Mouse (Mus musculus) gonadal fat pad, adult 2 months (tissue): ENCODE data around the gene H2afj. TPM values are rescaled to one million over a fixed set of nuclear protein-coding genes. Genes with fewer than 3 reads are reported as not detected.

Source experiments
- DNase-seq: peaks from one replicate; pipeline ENCODE4 v3.0.0-alpha.2; 2012; ENCODE audit warnings: low read depth
- polyA plus RNA-seq: library from polyadenylated mRNA; depleted of rRNA; stranded (reverse); fragments of >200 nt; gene quantifications from 2 replicates; pipeline ENCODE4 v1.2.3, GENCODE M21; 2012

Gene H2afj
- polyA plus RNA-seq, 1 experiment = 224 TPM

DNA sequence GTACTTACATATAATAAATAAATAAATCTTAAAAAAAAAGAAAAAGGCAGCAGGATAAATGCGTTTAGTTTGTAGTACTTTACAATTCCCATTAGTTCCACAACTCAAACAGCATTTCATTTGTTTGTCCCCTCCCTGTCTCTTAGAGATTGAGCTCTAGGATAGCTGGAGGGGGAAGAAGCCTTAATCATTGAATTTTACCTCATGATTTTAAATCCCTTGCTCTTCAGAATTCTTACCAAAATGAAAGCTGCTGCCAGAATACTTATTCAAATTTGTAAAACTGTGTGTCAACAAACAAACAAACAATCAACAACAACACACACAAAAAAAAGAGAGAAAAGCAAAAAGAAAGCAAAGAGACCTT is 2.7 kb upstream of the H2afj start:
- no peak for DNase-seq

DNA sequence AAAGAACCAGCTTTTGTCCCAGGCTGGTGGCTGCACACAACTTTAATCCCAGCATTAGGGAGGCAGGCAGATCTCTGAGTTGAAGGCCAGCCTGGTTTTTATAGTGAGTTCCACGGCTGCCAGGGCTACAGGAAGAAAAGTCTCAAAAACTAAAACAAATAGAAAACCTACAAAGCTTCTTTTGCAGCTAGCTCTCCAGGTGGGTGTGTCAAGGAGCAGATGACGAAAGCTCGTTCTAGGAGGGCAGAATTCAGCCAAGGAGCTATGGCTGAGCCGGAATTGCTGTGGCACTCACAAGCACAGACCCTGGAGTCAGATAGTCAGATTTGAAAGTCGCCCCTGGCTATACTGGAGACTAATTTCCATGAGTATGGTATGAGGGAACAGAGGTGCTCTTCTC is 1.2 kb upstream of the H2afj start:
- DNase-seq = no peak

DNA sequence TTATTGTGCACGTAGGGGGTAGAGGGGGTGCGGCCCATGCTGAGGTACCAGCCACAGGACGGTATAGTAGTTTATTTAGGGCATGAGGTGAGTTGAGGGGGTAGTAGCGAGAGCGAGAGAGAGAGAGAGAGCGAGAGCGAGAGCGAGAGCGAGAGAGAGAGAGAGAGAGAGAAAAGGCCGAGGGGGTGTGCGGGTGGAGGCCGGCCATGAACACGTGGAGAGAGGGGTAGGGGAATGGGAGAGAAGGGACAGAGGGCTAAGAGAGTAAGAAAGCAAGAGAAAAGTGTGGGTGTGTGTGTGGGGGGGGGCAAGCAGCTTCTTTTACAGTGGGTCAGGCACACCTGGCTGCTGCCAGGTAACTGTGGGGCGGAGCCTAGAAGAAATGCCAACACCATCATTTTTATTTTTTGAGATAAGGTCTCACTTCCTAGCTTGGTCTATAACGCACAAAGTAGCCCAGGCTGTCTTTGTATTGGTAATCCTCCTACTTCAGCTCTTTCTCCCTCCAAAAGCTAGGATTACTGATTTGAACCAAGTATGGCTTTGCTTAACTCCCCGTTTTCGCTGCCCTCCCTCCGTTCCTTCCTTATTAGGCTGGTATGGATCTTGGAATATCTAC is 540 bp upstream of the H2afj start:
- no peak for DNase-seq

DNA sequence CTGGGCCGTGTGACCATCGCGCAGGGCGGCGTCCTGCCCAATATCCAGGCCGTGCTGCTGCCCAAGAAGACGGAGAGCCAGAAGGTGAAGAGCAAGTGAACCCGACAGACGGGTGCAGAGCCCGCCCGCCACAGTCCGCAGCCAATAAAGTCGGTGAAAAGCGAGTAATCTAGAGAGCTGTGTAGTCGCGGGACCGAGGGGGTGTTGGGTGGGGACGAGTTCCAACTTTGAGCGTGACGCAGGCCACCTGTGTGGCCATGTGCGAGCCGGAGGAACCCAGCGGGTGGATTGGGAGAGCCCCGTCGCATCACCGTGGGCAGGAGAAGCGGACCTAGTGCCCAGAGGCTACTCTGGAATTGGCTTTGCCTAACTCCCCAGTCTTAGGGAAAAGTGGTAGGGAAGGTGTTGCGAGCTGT is 595 bp downstream of the H2afj start:
- no peak for DNase-seq

DNA sequence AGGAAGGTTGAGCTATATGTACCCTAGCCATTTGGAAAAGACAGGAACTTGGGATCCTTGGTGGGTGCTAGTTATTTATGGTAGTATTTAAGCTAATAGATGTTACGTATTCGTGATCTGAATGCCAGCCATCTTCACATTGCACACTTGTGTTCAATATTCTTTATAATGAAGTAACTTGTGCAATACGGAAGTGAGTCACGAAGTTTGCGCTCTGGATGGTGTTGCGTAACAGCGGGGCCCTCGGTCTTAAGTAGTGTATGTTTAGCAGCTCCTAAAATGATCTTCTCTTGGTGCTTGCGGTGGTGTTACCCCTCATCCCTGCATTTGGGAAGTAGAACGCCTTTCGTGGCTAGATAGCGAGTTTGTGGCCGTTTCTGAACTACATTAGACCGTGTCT is 1.0 kb downstream of the H2afj start:
- no peak for DNase-seq

DNA sequence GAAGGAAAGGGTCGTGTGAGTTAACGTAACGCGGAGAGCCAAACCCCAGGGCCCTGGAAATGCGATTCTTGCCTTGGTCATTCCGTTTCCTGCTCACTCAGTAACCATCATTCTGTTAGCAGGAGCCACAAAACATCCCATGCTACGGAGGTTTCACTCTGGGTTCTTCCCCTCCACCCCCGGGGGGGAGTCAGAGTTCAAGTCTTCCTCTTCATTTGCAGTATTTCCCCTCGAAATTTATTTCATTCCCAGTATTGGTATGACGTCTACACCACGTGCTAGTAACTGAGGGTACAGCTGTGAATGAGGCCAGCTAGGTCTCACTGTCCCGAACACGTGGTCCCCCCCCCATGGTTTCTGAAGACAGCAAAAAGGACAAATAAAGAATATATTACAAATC is 1.6 kb downstream of the H2afj start:
- no peak for DNase-seq

DNA sequence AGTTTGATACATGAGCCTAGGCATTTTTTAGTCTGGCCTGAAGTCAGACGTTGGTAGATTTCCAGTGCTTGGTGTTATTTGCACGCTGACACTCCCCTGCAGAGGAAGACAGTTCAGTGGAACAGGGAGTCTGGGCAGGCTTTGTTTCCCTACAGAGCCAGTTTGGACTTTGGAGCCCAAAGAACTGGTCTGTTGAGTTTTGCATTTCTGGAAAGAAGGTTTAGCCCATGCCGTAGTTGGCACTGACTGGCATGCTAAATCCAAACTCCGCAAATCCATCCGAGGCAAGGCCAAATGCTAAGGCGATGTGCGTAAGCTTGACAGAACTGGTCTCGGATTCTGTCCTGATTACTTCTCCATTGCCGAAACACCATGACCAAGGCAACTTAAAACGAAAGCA is 3.2 kb downstream of the H2afj start:
- DNase-seq = peak; percentile 95

DNA sequence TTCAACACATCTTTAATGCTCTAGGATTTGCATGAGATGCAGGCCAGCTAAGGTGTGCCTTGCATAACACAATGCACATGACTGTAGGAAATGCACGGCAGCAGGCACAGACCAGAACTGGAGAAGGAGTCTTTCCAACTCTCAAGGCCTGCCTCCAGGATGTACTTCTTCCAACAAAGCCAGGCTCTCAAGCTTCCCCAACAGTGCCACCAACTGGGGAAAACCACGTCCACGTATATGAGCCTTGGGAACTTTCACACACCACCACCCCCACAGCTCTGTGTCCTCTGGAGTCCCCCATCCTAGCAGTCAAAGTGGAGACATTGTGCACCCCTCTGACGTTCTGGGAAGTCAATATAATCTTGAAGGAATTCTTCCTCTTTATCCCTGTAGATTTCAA is 5.1 kb downstream of the H2afj start:
- no peak for DNase-seq

DNA sequence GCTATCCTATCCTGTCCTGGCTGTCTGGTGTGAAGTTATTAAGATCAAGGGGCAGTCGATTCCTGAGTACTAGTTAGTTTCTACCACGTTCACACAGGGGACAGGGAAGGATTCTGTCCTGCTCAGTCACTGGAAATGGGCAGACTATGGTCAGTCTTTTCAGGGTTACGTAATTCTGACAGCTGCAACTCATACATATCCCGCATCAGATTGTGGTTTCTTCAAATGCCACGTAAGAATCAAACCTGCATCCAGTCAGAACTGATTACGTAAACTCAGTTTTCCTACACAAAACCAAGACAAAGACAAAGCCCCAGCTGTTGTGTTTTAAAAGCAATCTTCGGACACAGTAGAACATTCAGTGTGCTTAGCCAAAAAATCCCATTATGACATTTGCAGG is 7.3 kb downstream of the H2afj start:
- no peak for DNase-seq

DNA sequence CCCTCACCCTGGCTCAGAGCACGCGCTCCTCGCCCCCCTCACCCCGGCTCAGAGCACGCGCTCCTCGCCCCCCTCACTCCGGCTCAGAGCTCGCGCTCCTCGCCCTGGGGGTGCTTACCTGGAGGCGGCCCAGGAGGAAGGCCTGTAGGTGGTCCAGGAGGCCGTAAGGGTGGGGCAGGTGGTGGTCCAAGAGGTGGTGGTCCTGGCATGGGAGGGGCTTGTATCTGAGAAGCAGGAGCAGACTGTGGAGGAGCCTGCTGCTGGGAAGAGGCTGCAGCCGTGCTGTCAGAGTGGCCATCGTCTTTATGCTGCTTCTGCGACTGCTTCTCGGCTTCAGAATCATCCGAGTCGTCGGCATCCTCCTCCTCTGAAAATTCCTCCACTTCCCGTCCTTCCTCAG is 8.8 kb downstream of the H2afj start:
- DNase-seq = no peak

DNA sequence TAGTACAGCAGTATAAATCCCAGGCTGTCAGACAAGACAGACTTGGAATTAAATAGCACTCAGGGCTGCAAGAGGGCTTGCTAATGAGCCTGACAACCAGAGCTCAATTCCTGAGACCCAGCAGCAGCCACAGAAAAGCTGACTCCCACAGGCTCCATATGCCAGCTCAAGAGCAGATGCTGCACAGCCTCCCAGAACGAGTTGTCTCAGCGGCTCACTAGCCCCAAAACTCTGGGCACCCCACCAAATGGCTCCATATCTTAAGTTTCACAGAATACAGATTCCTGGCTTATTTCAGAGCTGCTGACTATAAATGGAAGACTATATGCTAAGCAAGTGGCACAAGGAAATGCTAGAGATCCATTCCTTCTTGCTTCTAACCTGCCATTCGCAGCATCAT is 9.5 kb downstream of the H2afj start:
- DNase-seq = no peak

DNA sequence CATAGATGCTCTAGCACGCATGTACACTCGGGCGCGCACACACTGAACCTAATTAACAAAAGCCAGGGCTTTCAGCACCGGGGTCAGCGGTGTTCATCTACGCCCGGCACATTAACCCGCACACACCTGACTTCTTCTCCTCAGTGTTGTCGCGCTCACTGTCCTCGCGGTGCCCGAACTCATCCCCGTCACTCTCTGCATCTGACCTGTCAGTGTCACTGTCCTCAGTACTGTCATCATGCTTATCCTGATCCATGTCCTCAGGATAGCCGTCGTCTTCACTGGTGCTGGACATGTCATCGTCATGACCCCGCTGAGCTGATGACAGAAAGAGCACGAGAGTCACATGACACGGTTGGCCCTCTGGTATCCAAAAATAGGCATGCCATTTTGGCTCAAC is 12.3 kb downstream of the H2afj start:
- DNase-seq = no peak

DNA sequence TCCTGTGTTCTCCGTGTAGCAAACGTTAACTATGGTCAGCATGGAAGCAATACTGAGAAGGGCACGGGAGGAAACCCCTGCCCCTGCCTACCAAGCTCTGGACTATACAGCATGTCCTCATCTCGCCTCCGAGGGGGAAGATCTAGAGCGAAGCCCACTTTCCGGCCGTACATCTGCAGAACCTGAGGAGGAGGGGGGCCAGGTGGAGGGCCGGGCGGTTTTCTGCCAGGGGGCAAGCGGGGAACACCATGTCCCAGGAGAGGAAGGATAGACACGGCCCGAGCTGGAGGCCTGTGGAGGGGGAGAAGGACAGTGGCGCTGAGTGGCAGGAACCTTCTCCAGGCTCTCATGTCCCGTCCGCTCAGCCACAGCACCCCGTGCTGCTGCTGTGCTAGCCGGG is 13.0 kb downstream of the H2afj start:
- DNase-seq = no peak

DNA sequence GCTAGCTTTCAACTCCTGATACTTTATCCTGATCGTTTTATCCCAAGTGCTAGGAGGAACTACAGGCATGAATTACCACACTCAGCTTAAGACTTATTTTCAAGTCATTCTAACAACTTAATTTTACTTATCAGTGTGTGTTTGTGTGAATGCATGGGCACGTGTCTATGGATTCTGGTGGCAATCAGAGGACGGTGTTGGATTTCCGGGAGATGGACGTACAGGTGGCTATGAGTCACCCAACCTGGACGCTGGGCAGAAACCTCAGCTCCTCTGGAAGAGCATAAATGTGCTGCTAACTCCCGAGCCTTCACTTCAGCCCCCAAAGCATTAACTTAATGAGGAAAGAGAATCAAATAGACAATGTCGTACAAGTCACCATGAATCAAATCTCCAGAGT is 16.9 kb downstream of the H2afj start:
- DNase-seq = no peak

DNA sequence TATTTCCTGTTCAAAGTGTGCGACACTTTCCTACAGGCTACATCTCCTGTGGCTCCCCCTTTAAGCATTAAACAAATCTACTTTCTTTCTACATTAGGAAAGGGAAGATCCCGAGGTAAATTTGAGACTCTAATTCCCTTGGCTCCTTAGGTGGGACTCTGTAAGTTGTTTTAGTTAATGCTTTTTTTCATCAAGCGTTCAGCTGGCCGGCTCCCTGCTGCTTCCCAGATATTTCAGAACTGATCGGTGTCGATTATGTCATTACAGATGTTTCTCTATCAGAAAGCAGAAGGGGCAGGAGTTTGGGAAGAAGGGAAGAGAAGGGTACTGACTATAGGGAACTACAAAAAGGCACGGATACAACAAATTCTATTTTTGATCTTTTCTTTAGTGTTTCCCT is 19.1 kb downstream of the H2afj start:
- DNase-seq = no peak

DNA sequence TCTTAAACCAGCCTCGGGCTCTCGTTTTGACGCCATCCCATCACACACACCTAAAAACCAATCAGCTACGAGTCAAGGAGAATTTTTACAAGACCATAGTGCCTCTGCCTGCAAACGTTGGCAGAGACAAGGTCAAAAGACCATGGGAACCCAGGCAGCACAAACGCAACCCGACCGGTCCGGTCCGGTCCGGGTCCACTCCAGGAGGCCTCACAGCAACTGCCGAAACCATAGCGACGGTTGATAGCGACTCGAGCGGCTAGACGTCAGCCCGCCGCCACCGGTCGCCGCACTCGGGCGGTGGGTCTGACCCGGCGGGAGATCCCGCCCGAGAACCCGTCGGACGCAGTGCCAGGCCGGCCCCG is 19.5 kb downstream of the H2afj start, which contains the start of gene BC049715:
TSS of gene BC049715 (plus strand) at position 111 of the 365 bp plus-strand sequence.
- DNase-seq = no peak

DNA sequence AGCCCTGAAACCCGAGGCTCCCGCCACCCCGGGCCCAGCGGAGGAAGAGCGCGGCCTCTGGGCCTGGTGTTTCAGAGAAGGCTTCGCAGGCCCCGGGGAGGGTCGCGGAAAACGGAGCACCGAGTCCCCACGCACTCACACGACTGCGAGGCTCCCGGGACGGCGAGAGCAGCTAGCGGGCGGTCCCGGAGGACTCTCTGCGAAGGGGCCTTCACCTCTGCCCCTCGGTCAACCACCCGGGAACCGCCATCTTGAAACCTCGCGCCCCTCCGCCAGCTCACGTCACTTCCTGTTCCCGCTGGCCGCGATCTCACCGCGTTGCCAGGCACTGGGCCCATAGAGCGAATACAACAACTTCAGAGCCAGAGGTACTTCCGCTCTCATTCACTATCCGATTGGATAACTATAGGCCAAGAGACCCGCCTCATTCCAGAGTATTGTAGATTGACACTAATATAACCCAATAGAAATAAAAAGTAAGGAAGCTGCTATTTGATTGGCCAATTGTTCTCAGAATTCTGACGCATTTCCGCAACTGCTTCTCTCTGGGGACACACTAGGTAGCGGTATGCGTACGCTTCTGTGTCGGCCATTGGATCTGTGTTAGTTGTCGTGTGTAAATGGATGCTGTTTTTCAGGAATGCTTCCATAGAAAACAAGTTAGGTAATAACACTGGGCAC is 20.0 kb downstream of the H2afj start, which contains the start of gene Wbp11:
TSS of gene Wbp11 (minus strand) at position 353 of the 681 bp plus-strand sequence.
- DNase-seq = peak; percentile 94

DNA sequence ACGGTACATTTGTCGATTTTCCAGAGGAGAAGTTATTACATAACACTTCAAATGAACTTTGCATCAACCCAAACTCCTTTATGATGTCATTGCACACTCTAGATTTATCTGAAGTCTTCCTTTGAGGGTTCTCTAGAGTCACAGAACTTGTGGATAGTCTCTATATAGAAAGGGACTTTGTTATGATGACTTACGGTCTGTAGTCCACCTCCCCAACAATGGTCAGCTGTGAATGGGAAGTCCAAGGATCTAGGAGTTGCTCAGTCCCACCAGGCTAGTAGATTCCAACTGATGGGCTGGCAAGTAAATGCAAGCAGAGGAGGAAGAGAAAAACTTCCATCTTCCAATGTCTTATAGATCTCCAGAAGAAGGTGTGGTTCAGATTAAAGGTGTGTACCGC is 20.6 kb downstream of the H2afj start:
- no peak for DNase-seq

DNA sequence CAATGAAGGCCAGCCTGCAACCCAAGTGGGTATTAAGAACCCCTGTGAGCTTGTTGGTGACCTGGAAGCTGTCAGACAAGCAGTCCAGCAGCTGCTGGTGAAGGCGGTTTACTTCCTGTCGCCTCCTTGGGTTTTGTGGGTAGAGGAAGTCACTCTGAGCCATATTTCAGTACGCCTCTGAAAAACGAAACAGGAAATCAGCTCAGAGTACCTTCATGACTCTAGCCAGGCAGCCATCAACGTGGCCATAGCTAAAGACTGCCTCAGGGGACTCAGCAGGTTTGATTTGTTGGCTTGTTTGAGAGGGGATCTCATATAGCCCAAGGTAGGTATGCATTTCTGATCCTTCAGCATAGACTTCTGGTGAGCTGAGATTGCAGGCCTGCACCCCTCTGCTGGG is 23.7 kb downstream of the H2afj start:
- DNase-seq = no peak

DNA sequence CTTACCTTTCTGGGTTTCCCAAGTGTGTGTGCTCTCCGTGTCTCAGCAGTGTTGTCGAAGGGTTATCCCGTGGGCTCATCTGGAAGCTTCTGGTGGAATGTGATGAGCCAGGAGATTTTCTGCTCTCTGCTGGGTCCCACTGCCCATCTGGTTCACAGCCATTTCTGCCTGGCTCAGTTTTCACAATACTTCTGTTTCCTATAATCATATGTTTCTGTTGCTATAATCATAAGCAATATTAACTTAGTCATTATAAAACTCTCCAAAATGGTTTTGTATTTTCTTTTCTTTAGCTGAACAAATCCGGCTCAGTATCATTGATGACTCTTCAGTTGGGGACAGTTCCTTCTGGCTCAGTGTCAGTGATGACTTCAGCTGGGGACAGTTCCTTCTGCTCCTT is 27.3 kb downstream of the H2afj start, which contains the start of gene Smco3:
TSS of gene Smco3 (minus strand) at position 101 of the 400 bp plus-strand sequence.
- DNase-seq = no peak

DNA sequence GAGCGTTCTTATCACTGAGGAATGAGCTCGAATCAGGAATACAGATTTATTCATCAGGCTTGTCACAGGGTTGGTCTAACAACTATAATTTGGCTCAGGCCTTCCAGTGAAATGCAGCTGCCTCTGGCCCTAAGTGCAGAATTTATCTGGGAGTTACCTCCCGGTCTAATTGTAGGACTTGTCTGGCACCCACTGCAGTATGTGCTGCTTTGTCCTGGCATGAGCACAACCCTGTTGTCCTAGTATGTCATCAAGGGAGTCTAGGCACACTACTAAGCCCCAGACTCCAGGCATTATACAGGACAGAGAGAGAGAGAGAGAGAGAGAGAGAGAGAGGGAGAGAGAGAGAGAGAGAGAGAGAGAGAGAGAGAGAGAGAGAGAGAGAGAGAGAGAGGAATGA is 29.3 kb downstream of the H2afj start:
- no peak for DNase-seq

DNA sequence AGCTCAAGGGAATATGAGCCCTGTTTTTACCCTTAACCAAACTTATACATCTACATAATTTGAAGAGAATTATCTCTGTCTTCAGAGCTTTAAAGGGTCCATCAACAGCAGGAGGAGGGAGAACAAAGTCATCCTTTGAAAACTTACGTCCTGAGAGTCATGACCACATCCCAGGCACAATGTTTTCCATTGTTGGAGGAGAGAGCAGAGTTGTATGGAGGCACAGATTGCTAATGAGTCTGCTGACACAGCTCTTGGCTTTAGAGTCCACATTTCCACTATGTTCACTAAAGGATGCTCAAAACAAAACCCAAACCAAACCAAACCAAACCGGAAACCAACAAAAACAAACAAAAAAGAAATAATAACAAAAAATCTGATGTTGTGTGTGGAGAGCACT is 36.9 kb downstream of the H2afj start:
- DNase-seq = no peak

DNA sequence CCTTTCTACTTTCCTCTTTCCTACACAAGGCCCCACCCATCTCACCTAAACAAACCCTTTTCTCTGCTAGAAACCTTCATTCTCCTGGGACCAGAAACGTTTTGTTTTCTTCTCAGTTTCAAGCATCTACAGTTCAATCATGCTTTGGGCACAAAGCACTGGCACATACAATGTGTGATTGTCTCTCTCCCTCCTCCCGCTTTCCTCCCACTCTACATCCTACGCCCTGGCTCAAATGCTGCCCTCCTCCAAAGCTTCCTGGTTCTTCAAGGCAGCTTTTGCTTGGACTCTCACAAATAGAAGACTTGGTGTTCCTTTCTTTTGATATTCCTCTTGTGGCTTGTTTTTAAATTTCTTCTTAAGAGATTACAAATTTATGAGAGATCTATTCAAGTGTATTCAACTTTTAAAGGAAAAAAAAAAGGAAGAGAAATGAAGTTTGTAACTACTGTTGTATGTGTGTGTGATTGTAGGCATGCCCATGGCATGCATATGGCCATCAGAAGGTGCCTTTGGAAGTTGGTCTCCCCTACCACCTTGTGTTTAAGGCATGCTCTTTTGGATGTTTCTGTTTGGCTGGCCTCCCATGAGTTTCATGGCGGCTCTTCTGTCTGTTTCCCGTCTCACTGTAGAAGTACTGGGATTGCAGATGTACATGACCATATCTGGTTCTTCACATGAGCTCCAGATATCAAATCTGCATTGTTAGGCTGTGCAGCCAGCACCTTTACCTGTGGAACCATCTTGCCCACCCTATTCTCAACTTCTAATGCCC is 37.8 kb downstream of the H2afj start:
- no peak for DNase-seq
